Mouse (Mus musculus) cortical plate, adult 2 months (tissue): ENCODE measurements at regions not wholly inside any gene's neighbourhood (a gene's known extent, or its start where the extent isn't known, plus 50 kb on each side); places are given as distances from the start of the nearest gene placed in this dataset.

Source experiments
- CTCF ChIP-seq: fragments of 200-500 bp; IDR thresholded peaks from 2 replicates; pipeline ENCODE4 v1.5.1; 2011; ENCODE audit warnings: mild to moderate bottlenecking, control low read depth, low read length; ENCODE audit not compliant: insufficient read depth; ENCODE audit errors: extremely low read depth
- POLR2A ChIP-seq: fragments of 200-500 bp; IDR thresholded peaks from 2 replicates; pipeline ENCODE4 v1.6.1; 2011; ENCODE audit warnings: mild to moderate bottlenecking, low read length, control low read depth; ENCODE audit not compliant: insufficient read depth; ENCODE audit errors: extremely low read depth

- TF ChIP-seq CTCF (no peak), POLR2A (no peak)
Measured at GRCm38 (mm10) chr5:97563724-97564123, 106.9 kb upstream of the Gk2 start.
